Mouse (Mus musculus): ENCODE measurements around the gene Tuba4a. TPM values are rescaled to one million over a fixed set of nuclear protein-coding genes. Genes with fewer than 3 reads are reported as not detected.

The Tuba4a gene
- polyA plus RNA-seq, 1 experiment from 2014 or later: 119 TPM

DNA sequence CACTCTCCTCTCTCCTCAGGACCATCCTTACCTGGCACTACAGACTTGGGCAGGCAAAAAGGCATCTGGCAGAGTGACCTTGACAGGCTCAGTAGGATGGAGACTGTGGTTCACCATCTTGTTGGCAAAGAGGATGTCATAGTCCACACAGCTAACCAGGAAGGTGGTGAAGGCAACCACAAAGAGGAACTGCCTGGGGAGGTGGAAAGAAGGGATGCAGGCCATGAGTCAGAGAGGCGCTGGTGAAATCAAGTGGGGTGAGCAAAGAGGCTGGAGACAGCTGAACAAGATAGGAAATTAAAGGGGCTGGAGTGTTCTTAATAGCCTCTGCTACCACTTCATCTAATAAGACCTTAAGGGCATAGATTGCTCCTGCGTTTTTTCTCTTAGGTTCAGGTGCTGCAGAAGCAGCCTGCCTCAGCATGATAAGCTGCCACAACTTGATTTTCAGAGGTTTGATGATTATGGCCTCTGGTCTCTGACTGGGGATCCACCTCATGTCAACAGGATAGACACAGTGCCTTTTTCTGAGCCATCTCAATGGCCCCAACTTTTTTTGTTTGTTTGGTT lies 31.7 kb downstream of the Tuba4a start:
- no peak overlapping the region for H3K4me3 ChIP-seq (ENCODE audit: low read depth, low read length)
- H3K4me1 ChIP-seq (replicated peaks; ENCODE audit: control insufficient read depth, insufficient read depth, low read length): peaks cover 4% of the 10 kb centered on the region; the same call in 1 of the 2 replicates
- no peak overlapping the region for H3K27ac ChIP-seq (ENCODE audit: low read depth, low read length)
- peaks cover 53% of the 10 kb centered on the region for H3K36me3 ChIP-seq (ENCODE audit: control insufficient read depth, insufficient read depth)
- ATAC-seq: no peak
- no peak overlapping the region for H3K9ac ChIP-seq (ENCODE audit: low read depth, low read length)
- H3K9me3 ChIP-seq (ENCODE audit: control insufficient read depth): no peaks in the 10 kb centered on the region
- WGBS: 90% methylated on average over 2 of the region's 2 CpGs
- no peak for TF ChIP-seq CTCF (IDR thresholded peaks at IDR 0.05; ENCODE audit: low read depth)
- no peak overlapping the region for H3K4me2 ChIP-seq (replicated peaks; ENCODE audit: low read depth)
- H3K27me3 ChIP-seq (replicated peaks; ENCODE audit: control insufficient read depth, insufficient read depth, low read length): no peaks in the 10 kb centered on the region

DNA sequence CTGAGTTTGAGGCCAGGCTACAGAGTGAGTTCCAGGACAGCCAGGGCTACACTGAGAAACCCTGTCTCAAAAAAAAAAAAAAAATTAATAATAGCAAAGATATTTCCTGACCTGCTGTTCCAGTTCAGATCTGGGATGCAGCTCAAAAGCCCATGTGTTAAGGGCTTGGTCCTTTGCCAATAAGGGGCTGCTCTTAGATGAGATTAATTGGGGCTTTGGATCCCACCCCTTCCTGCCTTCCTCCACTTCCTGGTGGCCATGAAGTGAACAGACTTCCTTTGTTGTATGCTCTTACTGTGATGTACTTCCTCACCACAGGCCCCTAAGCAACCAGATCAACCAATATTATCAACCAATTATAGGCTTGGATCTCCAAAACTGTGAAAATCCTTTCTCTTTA lies 32.5 kb downstream of the Tuba4a start:
- no peak for TF ChIP-seq CTCF (IDR thresholded peaks at IDR 0.05; ENCODE audit: low read depth)
- Histone ChIP-seq H3K4me1 (replicated peaks; ENCODE audit: control insufficient read depth, insufficient read depth, low read length) (peaks cover 4% of the 10 kb centered on the region; the same call in 1 of the 2 replicates), H3K4me3 (ENCODE audit: low read depth, low read length) (no peak overlapping the region), H3K9me3 (ENCODE audit: control insufficient read depth) (no peaks in the 10 kb centered on the region), H3K9ac (ENCODE audit: low read depth, low read length) (no peak overlapping the region), H3K4me2 (replicated peaks; ENCODE audit: low read depth) (no peak overlapping the region), H3K27ac (ENCODE audit: low read depth, low read length) (no peak overlapping the region), H3K36me3 (ENCODE audit: control insufficient read depth, insufficient read depth) (peaks cover 57% of the 10 kb centered on the region), H3K27me3 (replicated peaks; ENCODE audit: control insufficient read depth, insufficient read depth, low read length) (no peaks in the 10 kb centered on the region)
- ATAC-seq: no peak

DNA sequence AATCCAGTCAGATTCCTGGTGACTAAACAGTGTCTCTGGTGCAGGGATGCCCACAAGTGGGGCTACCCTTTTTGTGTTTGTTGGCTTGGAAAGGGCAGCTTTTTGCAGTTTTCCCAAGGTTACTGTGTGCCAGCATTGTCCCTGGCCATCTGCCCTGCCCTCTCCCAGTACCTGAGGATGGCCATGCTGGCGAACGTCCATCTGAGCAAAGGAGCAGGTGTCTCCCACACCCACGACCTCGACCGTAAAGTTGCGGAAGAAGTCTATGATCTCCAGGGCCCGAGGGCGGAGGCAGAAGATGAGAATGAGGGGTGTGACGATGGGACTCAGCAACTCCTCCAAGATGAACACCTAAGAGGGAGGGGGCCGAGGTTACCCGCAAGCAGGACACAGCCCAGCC lies 34.2 kb downstream of the Tuba4a start:
- ATAC-seq: no peak
- H3K4me3 ChIP-seq (ENCODE audit: low read depth, low read length): no peak overlapping the region
- H3K27me3 ChIP-seq (replicated peaks; ENCODE audit: control insufficient read depth, insufficient read depth, low read length): no peaks in the 10 kb centered on the region
- TF ChIP-seq CTCF (IDR thresholded peaks at IDR 0.05; ENCODE audit: low read depth): no peak
- H3K36me3 ChIP-seq (ENCODE audit: control insufficient read depth, insufficient read depth): peaks cover 68% of the 10 kb centered on the region
- no peak overlapping the region for H3K27ac ChIP-seq (ENCODE audit: low read depth, low read length)
- no peak overlapping the region for H3K9ac ChIP-seq (ENCODE audit: low read depth, low read length)
- H3K4me1 ChIP-seq (replicated peaks; ENCODE audit: control insufficient read depth, insufficient read depth, low read length): 0 out of 2 replicates have a peak, but pooled peaks cover 2% of the 10 kb centered on the region
- WGBS: 85% methylated on average over 11 of the region's 11 CpGs
- H3K9me3 ChIP-seq (ENCODE audit: control insufficient read depth): no peaks in the 10 kb centered on the region
- no peak overlapping the region for H3K4me2 ChIP-seq (replicated peaks; ENCODE audit: low read depth)

- Histone ChIP-seq H3K4me3 (ENCODE audit: low read depth, low read length) (no peak overlapping the region), H3K27me3 (replicated peaks; ENCODE audit: control insufficient read depth, insufficient read depth, low read length) (no peaks in the 10 kb centered on the region), H3K4me2 (replicated peaks; ENCODE audit: low read depth) (no peak overlapping the region), H3K4me1 (replicated peaks; ENCODE audit: control insufficient read depth, insufficient read depth, low read length) (0 out of 2 replicates have a peak, but pooled peaks cover 2% of the 10 kb centered on the region), H3K9me3 (ENCODE audit: control insufficient read depth) (no peaks in the 10 kb centered on the region), H3K36me3 (ENCODE audit: control insufficient read depth, insufficient read depth) (peaks cover 56% of the 10 kb centered on the region), H3K9ac (ENCODE audit: low read depth, low read length) (no peak overlapping the region), H3K27ac (ENCODE audit: low read depth, low read length) (no peak overlapping the region)
- TF ChIP-seq CTCF (IDR thresholded peaks at IDR 0.05; ENCODE audit: low read depth): peak; percentile 47
- WGBS: 78% methylated on average over 4 of the region's 4 CpGs
- ATAC-seq: no peak
These were observed 37.5 kb downstream of the Tuba4a start for GRCm38 (mm10) chr1:75182160-75182559.

DNA sequence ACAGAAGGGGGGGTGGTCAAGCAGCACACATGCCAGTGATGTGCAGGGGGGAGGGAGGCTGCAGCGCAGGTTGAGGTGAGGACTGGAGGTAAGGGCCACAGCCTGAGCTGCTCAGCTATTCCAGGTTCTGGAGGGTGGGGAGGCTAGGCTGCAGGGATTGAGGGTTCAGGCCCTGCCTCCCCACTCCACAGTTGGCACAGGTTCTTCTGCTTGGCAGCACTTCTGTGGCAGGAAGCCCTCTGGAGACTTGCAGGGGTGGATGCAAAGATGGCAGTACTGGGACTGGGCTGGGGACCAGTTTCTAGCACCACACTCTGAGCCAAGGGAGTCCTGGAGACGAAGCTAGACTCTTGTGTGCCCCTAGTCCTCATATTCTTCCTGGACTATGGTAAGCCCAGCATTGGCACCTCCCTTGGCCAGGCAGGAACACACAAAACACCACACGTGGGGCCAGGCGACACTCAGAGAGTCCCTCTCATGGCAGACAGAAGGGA lies 38.2 kb downstream of the Tuba4a start:
- no peak for ATAC-seq
- H3K4me2 ChIP-seq (replicated peaks; ENCODE audit: low read depth): no peak overlapping the region

GRCm38 (mm10) chr1:75180741-75181140 lies 38.9 kb downstream of the Tuba4a start:
- Histone ChIP-seq H3K27me3 (replicated peaks; ENCODE audit: control insufficient read depth, insufficient read depth, low read length) (no peaks in the 10 kb centered on the region), H3K4me2 (replicated peaks; ENCODE audit: low read depth) (peak overlapping the region; percentile 98), H3K9me3 (ENCODE audit: control insufficient read depth) (no peaks in the 10 kb centered on the region), H3K27ac (ENCODE audit: low read depth, low read length) (peak overlapping the region; percentile 64; the same call in 1 of the 2 replicates), H3K9ac (ENCODE audit: low read depth, low read length) (no peak overlapping the region), H3K36me3 (ENCODE audit: control insufficient read depth, insufficient read depth) (peaks cover 50% of the 10 kb centered on the region), H3K4me1 (replicated peaks; ENCODE audit: control insufficient read depth, insufficient read depth, low read length) (0 out of 2 replicates have a peak, but pooled peaks cover 2% of the 10 kb centered on the region), H3K4me3 (ENCODE audit: low read depth, low read length) (0 out of 2 replicates have a peak overlapping the region, but pooled peaks have one; percentile 60)
- ATAC-seq: 0 out of 2 replicates have a peak, but pooled peaks have one; percentile 20
- no peak for TF ChIP-seq CTCF (IDR thresholded peaks at IDR 0.05; ENCODE audit: low read depth)
- 20% methylated on average over 6 of the region's 7 CpGs for WGBS

More for the DNA sequence above, 38.2 kb downstream of the Tuba4a start:
- 79% methylated on average over 4 of the region's 4 CpGs for WGBS
- Histone ChIP-seq H3K36me3 (ENCODE audit: control insufficient read depth, insufficient read depth) (peaks cover 51% of the 10 kb centered on the region), H3K4me3 (ENCODE audit: low read depth, low read length) (no peak overlapping the region), H3K4me1 (replicated peaks; ENCODE audit: control insufficient read depth, insufficient read depth, low read length) (0 out of 2 replicates have a peak, but pooled peaks cover 2% of the 10 kb centered on the region), H3K27ac (ENCODE audit: low read depth, low read length) (no peak overlapping the region), H3K9me3 (ENCODE audit: control insufficient read depth) (no peaks in the 10 kb centered on the region), H3K9ac (ENCODE audit: low read depth, low read length) (no peak overlapping the region), H3K27me3 (replicated peaks; ENCODE audit: control insufficient read depth, insufficient read depth, low read length) (no peaks in the 10 kb centered on the region)
- TF ChIP-seq CTCF (IDR thresholded peaks at IDR 0.05; ENCODE audit: low read depth): no peak

Data from intestine, postnatal 0 days (tissue).